Mouse (Mus musculus) hindbrain, postnatal 0 days (tissue): ENCODE results near the gene Anks1b. TPM values are rescaled to one million over a fixed set of nuclear protein-coding genes. Genes with fewer than 3 reads are reported as not detected.

Source experiments
- ATAC-seq: fragments of 200-750 bp; cut with Nextera tagmentation; 2 replicates; pipeline ENCODE4 v1.8.0; 2017; ENCODE audit warnings: mild to moderate bottlenecking, moderate TSS enrichment, moderate library complexity
- DNase-seq: peaks from one replicate; pipeline ENCODE4 v3.0.0-alpha.2; 2015; ENCODE audit warnings: low spot score
- H3K27ac ChIP-seq: fragments of 300-500 bp; sonication (generic); 2 replicates; pipeline ENCODE4 v1.5.1; 2014; ENCODE audit warnings: mild to moderate bottlenecking
- H3K27me3 ChIP-seq: fragments of 300-500 bp; sonication (generic); 2 replicates; pipeline ENCODE4 v1.6.1; 2014; ENCODE audit warnings: low read length, mixed read lengths; ENCODE audit not compliant: insufficient read depth
- H3K36me3 ChIP-seq: fragments of 300-500 bp; sonication (generic); 2 replicates; pipeline ENCODE4 v1.6.1; 2014; ENCODE audit warnings: low read length, mixed read lengths; ENCODE audit not compliant: insufficient read depth
- H3K4me1 ChIP-seq: fragments of 300-500 bp; sonication (generic); 2 replicates; pipeline ENCODE4 v1.6.1; 2014; ENCODE audit warnings: antibody characterized with exemption, low read length, mixed read lengths; ENCODE audit not compliant: insufficient read depth
- H3K4me2 ChIP-seq: fragments of 300-500 bp; sonication (generic); 2 replicates; pipeline ENCODE4 v1.6.1; 2014; ENCODE audit warnings: low read depth, mild to moderate bottlenecking, low read length, moderate library complexity, mixed read lengths
- H3K4me3 ChIP-seq: fragments of 300-500 bp; sonication (generic); 2 replicates; pipeline ENCODE4 v1.5.1; 2014; ENCODE audit warnings: low read length
- H3K9ac ChIP-seq: fragments of 300-500 bp; sonication (generic); replicated peaks from 2 replicates; pipeline ENCODE4 v1.6.1; 2014; ENCODE audit warnings: mild to moderate bottlenecking, low read length, moderate library complexity, mixed read lengths
- H3K9me3 ChIP-seq: fragments of 300-500 bp; sonication (generic); 2 replicates; pipeline ENCODE4 v1.6.1; 2016; ENCODE audit warnings: low read length, mixed read lengths
- CTCF ChIP-seq: IDR thresholded peaks from 2 replicates; pipeline ENCODE4 v1.5.1; 2016; ENCODE audit warnings: antibody characterized with exemption, control low read depth, low read depth
- WGBS: fragments of 180-500 bp; shearing (Covaris S2); extraction: QIAGEN DNeasy Blood & Tissue Kit; methylation state at CpG from one replicate; pipeline ENCODE4 v1.1.7; 2014; 5-methylcytosine and 5-hydroxymethylcytosine counted together
- polyA plus RNA-seq: library from polyadenylated mRNA; unstranded; fragments of >200 nt; fragmentation: Nextera tagmentation; extraction: Ambion mirVana; gene quantifications from 2 replicates; pipeline ENCODE4 v1.2.1, GENCODE M21; 2015
- total RNA-seq: library from RNA; depleted of rRNA; stranded (reverse); fragments of >200 nt; gene quantifications from 2 replicates; pipeline ENCODE4 v1.2.3, GENCODE M21; 2014

Gene Anks1b
- total and polyA plus RNA-seq, 2 experiments from 2014 or later: 104 to 156 TPM

- no peaks in the 10 kb centered on the region for H3K27me3 ChIP-seq
- no peak for ATAC-seq
Observed at GRCm38 (mm10) chr10:90964511-90964910, 1091.2 kb downstream of the Anks1b start.

GRCm38 (mm10) chr10:90965671-90966315 lies 1092.5 kb downstream of the Anks1b start:
- H3K4me1 ChIP-seq: peaks cover 11% of the 10 kb centered on the region; the same call in 1 of the 2 replicates
- 54% methylated on average over 14 of the region's 14 CpGs for WGBS
- ATAC-seq: no peak
- no peaks in the 10 kb centered on the region for H3K27me3 ChIP-seq
- H3K4me2 ChIP-seq: no peak overlapping the region
- no peak overlapping the region for H3K27ac ChIP-seq
- H3K9ac ChIP-seq: no peak overlapping the region
- no peak overlapping the region for H3K4me3 ChIP-seq
- TF ChIP-seq CTCF: no peak
- H3K36me3 ChIP-seq: 0 out of 2 replicates have a peak, but pooled peaks cover 6% of the 10 kb centered on the region
- no peaks in the 10 kb centered on the region for H3K9me3 ChIP-seq
- no peak for DNase-seq

More at GRCm38 (mm10) chr10:90964511-90964910, 1091.2 kb downstream of the Anks1b start:
- Histone ChIP-seq H3K4me3 (no peak overlapping the region), H3K36me3 (0 out of 2 replicates have a peak, but pooled peaks cover 6% of the 10 kb centered on the region), H3K9ac (no peak overlapping the region), H3K27ac (no peak overlapping the region), H3K4me1 (peaks cover 10% of the 10 kb centered on the region; the same call in 1 of the 2 replicates), H3K4me2 (no peak overlapping the region), H3K9me3 (no peaks in the 10 kb centered on the region)
- TF ChIP-seq CTCF: no peak
- 26% methylated on average over 9 of the region's 9 CpGs for WGBS
- DNase-seq: no peak

- Histone ChIP-seq H3K27me3 (no peaks in the 10 kb centered on the region), H3K4me2 (no peak overlapping the region), H3K4me3 (no peak overlapping the region), H3K9me3 (no peaks in the 10 kb centered on the region), H3K27ac (no peak overlapping the region), H3K9ac (no peak overlapping the region), H3K36me3 (0 out of 2 replicates have a peak, but pooled peaks cover 3% of the 10 kb centered on the region), H3K4me1 (peaks cover 11% of the 10 kb centered on the region; the same call in 1 of the 2 replicates)
- ATAC-seq (peak; percentile 46), DNase-seq (peak; percentile 39)
- no peak for TF ChIP-seq CTCF
- 22% methylated on average over 9 of the region's 9 CpGs for WGBS
Observed at GRCm38 (mm10) chr10:90966821-90967220, 1093.5 kb downstream of the Anks1b start.

GRCm38 (mm10) chr10:90968247-90968646 lies 1094.9 kb downstream of the Anks1b start:
- Histone ChIP-seq H3K4me1 (peaks cover 11% of the 10 kb centered on the region; the same call in 1 of the 2 replicates), H3K9me3 (no peaks in the 10 kb centered on the region), H3K4me2 (no peak overlapping the region), H3K9ac (no peak overlapping the region), H3K27ac (no peak overlapping the region), H3K4me3 (no peak overlapping the region), H3K27me3 (no peaks in the 10 kb centered on the region), H3K36me3 (no peaks in the 10 kb centered on the region)
- no peak for TF ChIP-seq CTCF
- DNase-seq: no peak
- ATAC-seq: no peak
- WGBS: 88% methylated on average over 10 of the region's 10 CpGs

GRCm38 (mm10) chr10:90969355-90970174 lies 1096.3 kb downstream of the Anks1b start:
- Histone ChIP-seq H3K4me1 (peaks cover 11% of the 10 kb centered on the region; the same call in 1 of the 2 replicates), H3K9me3 (no peaks in the 10 kb centered on the region), H3K9ac (peak overlapping the region; percentile 46), H3K27me3 (no peaks in the 10 kb centered on the region), H3K4me3 (peak overlapping the region; percentile 40), H3K36me3 (no peaks in the 10 kb centered on the region), H3K4me2 (peak overlapping the region; percentile 71), H3K27ac (0 out of 2 replicates have a peak overlapping the region, but pooled peaks have one; percentile 20)
- DNase-seq (peak; percentile 49), ATAC-seq (peak; percentile 28)
- 11% methylated on average over 71 of the region's 72 CpGs for WGBS
- no peak for TF ChIP-seq CTCF

- Histone ChIP-seq H3K4me3 (no peak overlapping the region), H3K9me3 (no peaks in the 10 kb centered on the region), H3K27me3 (no peaks in the 10 kb centered on the region), H3K4me1 (peaks cover 11% of the 10 kb centered on the region; the same call in 1 of the 2 replicates), H3K36me3 (no peaks in the 10 kb centered on the region), H3K4me2 (no peak overlapping the region), H3K27ac (no peak overlapping the region), H3K9ac (no peak overlapping the region)
- TF ChIP-seq CTCF: no peak
- 53% methylated on average over 4 of the region's 4 CpGs for WGBS
- ATAC-seq: no peak
- no peak for DNase-seq
Observed at GRCm38 (mm10) chr10:90970560-90970959, 1097.3 kb downstream of the Anks1b start.
